Mouse (Mus musculus) embryo, embryonic 10.5 days (tissue): Measurements from ENCODE around the gene Tll2.

Source experiments
- DNase-seq: peaks from one replicate; pipeline ENCODE4 v3.0.0-alpha.2; 2015; ENCODE audit warnings: low spot score

Tll2 gene

DNA sequence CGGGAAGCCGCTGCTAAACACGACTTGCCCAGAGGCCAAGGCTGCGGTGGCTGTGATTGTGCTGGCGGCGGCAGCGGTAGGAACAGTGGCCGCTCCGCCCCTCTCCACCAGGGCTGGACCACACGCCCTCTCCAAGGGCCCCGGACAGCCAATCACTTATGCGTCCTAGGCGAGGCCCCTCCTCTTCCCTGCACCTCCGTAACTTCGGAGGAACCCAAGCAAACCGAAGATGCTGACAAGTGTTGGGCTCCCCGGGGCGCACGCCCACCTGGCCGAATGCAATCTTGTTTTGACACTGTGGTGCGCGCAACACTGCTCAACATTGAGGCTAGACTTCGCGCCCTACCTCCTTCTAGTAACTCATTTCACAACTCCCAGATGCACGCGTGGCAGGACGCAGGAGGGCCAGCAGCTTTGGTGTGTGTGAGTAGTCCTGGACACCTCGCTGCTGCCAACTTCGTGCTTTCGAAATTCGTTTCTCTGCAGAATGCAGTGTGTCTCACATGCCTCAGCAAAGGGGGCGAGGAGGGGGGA lies at the start of gene Tll2:
Tll2 (minus strand) TSS at position 25 of the 534 bp plus-strand sequence.
- peak; percentile 84 for DNase-seq

DNA sequence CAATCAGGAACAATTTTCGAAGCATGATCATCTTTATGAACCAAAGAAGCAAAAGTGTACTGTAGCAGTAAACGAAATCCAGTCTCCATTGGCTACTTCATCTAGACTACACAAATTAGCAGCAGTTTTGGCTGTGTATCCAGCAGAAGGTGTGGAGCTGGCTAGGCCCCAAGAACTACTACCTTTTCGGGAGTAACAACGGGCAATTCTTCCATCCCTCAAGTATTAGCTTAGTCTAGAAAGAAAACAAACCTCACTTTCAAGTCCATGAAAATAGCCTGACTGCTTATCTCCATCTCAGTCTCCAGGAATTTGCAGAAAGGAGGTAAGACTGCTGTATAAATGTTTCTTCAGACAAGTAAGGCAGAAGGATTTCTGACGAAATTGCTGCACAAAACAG lies 47.9 kb upstream of the Tll2 start:
- DNase-seq = no peak

DNA sequence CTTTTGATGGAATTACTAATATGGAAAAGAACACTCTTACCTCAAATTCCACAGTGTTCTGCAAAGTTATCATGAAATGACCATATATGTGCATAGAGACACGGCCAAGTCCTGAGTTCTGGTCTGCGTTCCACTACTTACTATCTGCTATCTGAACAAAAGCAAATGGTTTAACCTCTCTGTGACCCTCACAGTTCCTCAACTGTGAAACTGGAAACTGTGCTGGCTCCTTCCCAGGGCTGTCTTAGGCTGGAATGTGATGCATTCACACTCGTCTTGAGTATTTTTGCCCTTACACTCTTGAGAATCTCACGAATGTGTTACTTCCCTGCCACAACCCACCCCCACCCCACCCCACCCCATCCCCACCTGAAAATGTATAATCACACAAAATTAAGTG lies 42.3 kb upstream of the Tll2 start:
- no peak for DNase-seq

DNA sequence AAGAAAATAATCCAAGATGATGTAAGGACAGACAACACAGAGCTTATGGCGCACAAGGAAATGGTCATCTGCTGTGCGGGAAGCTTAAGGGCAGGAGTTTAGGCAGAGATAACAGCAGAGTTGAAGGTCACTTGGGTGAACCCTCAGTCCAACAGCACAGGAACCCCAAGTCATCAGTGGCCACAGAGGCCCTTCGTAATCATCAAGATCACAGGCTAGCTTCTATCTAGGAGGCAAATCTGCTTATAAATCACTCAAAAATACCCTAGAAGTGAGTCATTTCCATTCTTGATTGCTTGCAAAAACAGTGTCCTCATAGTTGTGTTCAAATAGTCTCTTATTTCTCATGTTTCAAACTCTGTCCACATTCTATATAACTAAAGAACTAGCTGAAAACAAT lies 41.6 kb upstream of the Tll2 start:
- DNase-seq = no peak

DNA sequence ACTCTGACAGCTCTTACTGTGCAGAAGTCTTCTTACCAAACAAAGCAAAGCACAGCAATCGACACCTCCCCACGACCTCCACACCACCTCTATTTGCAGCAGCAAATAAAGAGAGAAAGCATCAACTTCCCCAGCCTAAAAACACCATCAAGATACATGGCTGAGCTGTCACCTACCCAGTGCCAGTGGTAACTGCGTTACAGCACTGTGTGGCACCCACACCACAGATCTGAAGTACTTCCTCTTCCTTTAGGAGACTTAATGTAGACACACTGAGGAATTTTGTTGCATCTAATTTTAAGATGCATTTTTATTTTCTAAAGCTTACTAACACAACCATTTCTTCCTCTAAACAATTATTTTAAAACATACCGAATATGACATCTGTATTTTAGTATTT lies 39.6 kb upstream of the Tll2 start:
- DNase-seq = no peak

DNA sequence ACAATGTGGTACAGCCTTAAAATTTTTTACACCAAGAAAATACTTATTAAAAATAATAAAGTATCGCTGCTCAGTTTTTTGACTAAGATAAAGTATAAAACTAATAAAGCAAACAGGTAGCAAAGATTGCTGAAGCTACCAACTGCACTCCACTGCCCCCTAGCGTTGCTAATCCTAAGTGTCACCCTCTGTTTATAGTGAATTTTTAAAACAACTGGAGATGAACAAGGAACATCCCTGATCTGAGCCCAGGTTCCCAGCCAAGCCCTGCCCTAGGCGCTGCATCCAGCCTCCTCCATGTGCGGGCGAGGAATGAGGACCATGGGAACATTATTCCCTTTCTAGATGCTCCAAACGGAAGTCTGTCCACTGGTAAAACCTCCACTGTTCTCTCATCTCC lies 37.9 kb upstream of the Tll2 start:
- peak; percentile 73 for DNase-seq

DNA sequence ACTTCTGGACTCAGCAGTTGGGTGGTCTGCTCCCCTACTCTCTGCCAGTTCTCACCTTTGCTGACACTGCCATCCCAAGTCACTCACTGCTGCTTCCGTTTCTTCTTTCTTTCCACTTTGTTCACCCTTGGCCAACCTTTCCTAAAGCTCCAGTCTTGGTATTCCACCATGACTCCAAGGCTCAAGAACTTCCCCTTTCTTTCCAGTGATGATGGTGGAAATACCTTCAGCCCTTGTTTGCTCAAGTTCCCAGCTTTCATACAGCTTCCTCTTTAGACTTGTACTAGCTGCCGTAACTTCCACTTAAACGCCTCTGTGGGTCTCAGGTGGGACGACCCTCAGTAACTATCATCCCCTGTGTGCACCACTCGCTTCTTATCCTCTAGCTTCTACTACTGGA lies 35.4 kb upstream of the Tll2 start:
- no peak for DNase-seq

DNA sequence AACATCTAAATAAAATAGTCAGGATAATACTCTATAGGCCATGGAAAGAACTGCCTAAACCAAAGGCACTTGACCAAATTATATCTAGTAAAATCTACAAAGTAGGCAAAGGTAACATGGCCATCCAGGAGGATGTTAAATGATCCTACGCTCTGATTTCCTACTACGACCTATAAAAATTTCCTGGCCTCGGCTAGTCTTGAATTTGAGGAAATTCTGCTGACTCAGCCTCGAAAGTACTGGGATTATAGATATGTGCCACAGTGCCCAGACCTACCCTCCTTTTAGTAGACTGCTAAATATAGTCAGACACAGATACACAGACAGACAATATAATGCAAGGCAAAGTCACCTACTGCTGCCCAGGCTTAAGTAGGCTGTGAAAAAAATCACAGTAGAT lies 27.1 kb upstream of the Tll2 start:
- no peak for DNase-seq

DNA sequence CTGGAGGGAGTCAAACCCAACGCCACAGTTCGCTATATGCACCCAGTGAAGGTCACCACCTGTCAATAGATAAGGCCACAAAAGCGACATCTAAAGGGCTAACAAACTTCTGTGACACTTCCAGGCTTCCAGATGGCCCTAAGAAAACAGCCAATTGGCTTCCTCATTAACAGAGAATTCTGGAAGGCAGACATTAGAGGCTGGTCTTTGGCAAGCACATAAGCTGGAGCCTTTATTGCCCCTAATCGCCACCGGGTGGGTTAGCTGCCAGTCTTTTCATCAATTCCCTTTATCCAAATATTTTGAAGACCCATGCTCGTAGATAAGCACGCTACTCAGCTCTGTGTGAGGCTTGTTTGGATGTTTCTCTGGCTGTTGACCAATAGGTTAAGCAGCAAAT lies 1.7 kb upstream of the Tll2 start:
- DNase-seq = no peak

DNA sequence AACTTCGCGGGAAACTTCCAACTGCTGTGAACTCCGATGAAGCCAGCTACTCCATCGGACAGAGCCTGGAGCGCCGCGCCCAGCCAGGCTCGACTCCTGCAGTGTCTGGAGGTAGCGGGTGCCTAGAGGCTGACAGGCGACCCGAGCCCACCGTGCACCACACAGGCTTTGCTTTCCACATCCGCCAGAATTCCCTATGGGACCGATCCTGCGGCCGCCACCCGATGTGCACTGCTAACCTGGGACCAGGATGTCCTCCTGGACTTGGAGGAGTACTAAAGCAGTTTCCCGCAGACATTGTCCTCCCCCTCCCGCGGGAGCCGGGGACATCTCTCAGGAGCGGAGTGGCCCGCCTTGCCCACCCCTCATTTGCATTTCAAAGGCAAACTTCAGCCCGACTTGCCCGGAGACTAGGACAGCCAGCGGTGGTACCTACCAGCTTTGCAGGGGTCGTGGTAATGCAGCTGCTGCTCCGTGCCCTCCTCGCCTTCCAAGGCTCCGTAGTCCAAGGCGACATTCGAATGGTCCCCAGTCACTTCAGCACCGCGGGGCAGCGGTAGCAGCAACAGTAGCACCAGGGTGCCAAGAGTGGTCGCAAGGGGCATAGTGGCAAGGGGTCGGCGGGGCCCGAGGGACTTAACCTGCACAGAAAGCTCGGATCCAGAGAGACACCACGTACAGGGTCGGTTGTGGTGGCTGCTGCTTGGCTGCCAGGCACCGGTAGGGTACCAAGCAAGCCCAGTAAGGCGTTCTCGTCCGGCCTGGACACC lies 409 bp downstream of the Tll2 start:
- DNase-seq = peak; percentile 41

DNA sequence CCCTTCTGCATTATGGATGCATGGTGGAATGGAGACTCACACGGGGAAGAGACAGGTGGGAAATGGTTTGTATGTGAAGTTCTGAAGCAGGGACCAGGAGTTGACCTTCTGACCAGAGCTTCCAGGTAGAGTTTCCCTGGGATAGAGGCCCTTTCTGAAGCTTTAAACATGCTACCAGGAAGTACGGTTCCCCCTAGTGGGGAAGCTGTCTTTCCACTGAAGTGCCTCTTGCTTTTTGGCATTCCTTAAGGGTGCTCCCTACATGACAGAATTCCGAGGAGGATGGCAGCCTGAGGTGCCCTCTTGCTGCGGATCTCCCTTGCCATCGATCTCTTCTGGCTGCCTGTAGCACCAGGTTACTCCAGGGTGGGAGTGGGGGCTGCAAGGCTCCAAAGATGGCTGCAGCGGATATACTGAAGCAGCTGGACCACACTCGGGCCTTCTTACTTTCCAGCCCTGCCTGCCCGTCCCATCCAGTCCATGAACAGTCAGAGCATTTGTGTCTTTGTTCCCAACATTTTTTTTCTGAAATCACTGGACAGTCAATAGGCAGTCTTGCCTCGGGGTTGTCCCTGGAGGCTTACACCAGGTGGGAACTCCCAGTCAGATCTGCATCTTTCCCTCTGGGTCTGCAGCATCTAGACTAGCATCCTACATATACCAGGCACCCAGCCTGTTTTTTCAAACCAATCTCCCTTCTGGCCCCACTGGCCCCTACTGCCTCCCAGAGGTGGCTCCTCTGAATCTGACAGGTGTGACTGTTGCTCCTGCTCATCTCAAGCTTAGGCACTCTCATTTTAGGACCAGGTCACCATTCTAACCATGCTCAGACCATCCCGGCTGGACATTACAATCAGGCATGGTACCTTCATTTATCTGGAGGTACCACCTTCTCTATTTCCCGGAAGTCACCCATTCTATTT lies 2.2 kb downstream of the Tll2 start:
- peak; percentile 39 for DNase-seq

DNA sequence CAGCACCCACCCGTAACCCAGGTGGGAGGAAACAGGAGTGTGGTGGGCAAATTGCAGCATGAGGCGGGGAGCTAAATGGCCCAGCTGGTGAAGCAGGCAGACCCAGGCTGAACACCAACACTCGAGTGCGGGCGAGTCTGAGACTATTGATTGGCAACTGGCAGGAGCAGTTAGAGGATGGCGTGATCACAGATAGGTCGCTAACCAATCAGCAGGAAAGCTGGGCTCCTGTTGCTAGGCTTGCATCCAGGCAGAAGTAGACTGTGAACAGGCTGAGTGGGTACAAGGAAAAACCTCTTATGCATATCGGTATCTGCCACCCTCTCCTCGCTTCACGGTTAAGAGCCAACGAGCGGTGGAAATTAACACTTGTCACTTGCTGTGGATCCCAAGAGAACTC lies 9.0 kb downstream of the Tll2 start:
- no peak for DNase-seq

DNA sequence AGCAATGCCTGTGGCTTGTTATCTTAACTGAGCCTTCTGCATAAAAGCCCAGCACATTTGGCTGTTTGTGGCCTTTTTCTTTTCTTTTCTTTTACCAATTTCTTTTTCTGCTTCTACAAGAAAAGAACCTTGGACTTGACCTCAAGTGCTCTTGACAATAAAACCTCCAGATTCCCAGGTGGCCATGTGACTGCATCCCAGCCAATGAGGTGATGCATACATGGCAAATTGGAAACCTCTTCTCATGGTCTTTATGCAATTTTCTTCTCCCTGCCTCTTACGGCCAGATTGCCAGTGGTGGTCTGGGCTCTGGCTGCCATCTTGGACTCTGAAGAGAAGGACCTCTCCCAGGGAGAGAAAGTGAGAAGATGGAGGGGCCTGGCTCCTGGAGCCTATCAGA lies 13.3 kb downstream of the Tll2 start:
- DNase-seq = no peak

DNA sequence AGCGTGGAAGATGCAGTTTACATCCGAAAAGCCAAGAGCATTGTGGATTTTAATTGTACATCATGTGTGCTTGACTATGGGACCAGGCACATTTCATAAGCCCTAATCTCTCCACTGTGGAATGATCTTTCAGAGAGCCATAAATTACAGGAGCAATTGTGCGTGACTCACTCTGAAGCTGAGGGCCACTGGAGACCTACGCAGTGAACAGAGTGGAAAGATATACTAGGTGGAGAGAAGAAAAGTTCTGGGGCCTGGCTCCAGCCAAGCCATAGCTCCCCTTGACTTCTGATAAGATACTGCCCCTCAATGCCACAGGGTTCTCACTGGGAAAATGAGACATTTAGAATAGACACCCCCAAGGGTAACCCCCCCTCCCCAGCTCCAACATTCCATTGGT lies 13.7 kb downstream of the Tll2 start:
- no peak for DNase-seq

DNA sequence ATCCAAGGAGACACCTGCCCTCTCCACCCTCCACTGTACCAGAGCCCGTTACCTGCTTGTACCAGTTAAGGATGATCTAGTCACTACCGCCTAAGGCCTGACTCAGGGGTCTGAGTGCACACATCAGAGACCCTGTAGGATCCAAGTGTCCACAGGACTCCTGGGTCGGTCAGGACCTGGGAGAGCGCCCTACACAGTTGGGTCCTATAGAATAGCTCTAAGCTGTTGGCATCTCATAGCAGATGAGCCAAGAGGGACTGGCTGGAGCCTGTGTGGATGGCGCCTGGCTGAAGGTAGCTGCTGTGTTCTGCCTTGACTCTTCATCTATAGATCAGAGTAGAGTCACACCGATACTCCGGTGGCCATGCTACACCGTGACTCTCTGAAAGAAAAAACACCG lies 14.9 kb downstream of the Tll2 start:
- DNase-seq = peak; percentile 67

DNA sequence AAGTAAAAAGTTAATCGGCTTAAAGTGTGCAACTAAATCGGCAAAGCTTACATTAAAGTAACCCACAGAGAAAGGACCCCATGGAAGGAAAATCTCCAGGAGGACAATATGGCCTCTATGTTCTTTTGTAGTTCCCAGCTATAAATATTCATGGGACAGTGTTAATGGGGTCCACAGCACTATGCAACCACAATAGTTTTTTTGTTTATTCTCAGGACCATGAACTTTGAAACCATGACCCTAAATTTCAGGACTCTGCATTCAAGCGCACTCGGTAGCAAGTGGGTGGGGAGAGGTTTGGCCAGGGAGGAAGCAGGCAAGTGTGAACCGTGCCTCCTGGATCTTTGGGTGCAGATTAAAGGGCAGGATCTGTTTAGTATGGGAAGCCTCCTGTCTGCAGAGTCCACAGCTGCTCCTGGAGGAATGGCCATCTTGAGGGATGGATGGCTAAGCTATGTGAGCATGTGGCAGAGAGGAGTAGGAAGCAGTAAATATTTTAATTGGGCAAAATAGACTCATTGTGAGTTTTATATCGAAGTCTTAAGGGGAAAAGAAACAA lies 15.7 kb downstream of the Tll2 start:
- peak; percentile 47 for DNase-seq

DNA sequence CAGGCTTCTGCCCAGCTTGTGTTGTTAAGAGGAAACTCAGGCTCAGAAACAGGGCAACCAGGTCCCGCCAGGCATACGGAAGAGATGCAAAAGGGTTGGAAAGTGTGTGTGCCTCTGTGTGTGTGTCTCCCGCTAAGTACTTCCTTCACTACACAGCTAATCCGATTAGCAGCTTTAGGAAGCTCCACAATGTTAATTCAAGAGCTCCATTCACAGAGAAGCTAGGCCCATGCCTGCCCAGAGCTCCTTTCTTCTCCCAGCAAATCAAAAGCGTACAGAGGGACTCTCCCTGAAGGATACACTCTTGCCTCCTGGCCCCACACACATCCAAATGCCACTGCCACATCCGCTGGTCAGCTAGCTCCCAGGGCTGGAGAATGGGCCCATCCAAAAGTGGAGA lies 29.3 kb downstream of the Tll2 start:
- DNase-seq = peak; percentile 54

DNA sequence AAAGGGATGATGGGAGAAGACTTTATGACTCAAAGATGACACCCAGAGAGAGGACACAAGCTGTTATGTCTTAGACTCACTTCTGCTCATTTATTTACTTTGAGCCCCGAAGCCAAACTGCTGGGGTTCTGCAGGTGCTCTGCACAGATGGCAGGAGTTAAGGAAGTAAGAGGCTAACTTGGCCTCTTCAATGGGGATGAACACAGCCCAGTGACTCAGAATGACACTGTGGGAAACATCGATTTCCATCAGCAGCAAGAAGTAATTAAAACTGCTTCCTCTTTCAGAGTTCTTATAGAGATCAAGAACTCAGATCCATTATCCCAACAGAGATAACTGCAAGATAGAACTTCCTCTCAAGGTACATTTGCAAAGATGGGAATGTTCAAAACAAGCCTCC lies 29.8 kb downstream of the Tll2 start:
- DNase-seq = no peak

DNA sequence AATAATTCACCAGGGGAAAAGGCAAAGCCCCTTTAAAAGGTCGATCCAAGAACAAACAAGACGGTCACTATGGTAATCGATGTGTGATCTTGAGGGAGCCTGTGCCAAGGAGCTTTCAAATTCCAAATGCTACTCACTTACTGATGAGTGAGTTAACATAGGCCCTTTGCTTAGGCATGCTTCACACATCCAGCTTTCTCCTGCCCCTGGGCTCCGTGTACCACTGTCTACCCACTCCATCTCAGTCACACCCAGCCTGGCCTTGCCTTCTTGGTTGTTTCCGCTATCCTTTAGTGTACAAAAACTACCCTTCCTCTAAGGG lies 40.8 kb downstream of the Tll2 start:
- no peak for DNase-seq

DNA sequence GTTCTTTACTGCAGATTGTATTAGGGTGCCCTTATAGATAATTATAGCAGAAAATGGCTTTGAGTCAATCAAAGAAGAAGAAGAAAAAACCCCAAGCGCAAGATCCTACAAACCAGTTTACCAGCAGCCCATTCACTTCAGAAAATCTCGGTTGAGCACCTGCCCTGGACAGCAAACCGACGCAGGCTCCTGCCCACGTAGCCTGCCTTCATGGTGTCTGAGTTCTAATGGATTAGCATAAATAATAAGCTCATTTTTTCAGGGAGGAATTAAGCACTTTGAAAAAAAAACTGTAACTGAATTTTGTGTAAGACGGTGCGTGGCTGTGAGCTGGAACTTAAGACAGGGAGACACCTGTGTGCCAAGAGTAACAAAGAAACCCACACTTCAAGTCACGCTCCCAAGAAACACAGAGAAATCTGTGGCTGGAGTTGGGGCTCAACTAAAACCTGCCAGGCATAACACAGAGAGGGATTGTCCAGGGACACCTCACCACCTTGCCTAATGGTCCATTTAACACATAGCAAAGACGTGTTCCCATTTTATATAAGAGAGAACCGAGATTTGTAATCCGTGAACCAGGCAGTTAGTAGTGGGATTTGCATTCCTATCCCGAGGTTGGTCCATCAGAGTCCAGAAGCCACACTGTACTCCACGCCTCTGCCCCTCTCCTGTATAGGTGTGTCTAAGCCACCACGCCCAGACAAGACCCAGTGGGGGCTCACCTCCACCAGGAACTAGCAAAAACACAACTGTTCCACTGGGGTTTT lies 41.3 kb downstream of the Tll2 start:
- no peak for DNase-seq

DNA sequence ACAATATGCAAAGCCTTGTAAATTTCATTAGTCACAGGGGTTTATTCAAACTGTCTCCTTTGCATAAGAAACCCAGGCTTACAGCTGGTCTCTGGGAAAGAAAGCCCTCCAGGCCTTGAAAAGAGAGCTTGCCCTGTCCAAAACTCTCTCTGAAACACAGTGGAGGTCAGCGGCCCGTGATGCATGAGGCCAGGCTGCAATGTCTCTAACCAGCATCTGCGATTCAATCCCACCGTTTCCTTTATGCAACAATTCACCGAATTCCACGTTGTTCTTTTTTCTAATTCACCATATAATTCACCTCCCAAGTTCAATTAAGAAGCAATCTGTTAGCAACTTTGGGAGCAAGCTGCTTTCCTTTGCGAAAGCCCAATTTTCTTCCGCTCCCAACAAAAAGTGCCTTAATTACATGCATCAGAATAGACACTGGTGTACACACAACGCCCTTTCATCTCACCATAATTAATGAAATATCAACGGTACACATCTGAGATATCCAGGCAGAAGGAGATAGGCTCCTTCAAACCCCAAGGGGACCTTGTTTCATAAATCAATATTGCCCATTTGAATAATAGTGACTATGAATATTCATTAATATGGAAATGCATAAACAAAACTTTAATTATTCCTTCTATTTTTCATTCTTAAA lies 42.1 kb downstream of the Tll2 start:
- DNase-seq = peak; percentile 47

DNA sequence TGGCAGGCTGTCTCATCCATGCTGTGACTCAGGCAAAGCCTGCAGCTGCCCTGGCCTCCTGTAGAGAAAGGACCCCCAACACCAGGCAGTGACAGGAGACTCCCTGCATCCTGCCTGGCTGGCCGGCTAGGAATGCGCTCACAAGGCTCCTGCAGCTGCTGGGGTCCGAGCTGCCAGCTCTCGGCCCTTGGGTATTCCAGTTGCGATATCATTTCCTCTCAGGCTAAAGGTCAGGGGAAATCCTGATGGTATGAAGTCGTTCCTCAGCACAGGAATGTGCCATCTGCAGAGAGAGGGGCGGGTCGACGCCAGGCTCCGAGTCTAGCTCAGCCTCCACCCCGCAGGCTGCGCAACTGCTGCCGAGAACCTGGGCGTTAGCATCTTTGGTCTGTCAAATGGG lies 46.2 kb downstream of the Tll2 start:
- DNase-seq = peak; percentile 19
